Mouse (Mus musculus) MEL (cell line): ENCODE data around the gene Rassf9. TPM values are rescaled to one million over a fixed set of nuclear protein-coding genes. Genes with fewer than 3 reads are reported as not detected.

ENCODE experiments used
- DNase-seq: peaks from one replicate; pipeline ENCODE4 v3.0.0; 2011; ENCODE audit warnings: low read depth, low spot score
- H3K27ac ChIP-seq: 2 replicates; pipeline ENCODE4 v1.5.1; 2012; ENCODE audit warnings: low read depth, mild to moderate bottlenecking, control low read depth, low read length, moderate library complexity; ENCODE audit not compliant: control insufficient read depth
- H3K27me3 ChIP-seq, 2 experiments: fragments of 150-350 bp in 1 of 2; sonication (generic) in 1 of 2; 2 replicates each; pipeline ENCODE4 v1.6.1; 2012; ENCODE audit warnings: low read length in 2 of 2, mild to moderate bottlenecking in 2 of 2, improper control_type of control experiment in 1 of 2, moderate library complexity in 1 of 2; ENCODE audit not compliant: insufficient read depth in 2 of 2, control insufficient read depth in 1 of 2
- H3K36me3 ChIP-seq, 2 experiments: 2 replicates each; pipeline ENCODE4 v1.6.1; 2012 to 2014; ENCODE audit warnings: low read length in 2 of 2, improper control_type of control experiment in 1 of 2, inconsistent platforms in 1 of 2, mild to moderate bottlenecking in 1 of 2; ENCODE audit not compliant: insufficient read depth in 2 of 2, control insufficient read depth in 1 of 2
- H3K4me1 ChIP-seq, 2 experiments: fragments of 150-350 bp in 1 of 2; sonication (generic) in 1 of 2; 2 replicates each; pipeline ENCODE4 v1.6.1; 2012; ENCODE audit warnings: low read length in 2 of 2, improper control_type of control experiment in 1 of 2, mild to moderate bottlenecking in 1 of 2; ENCODE audit not compliant: insufficient read depth in 2 of 2, control insufficient read depth in 1 of 2
- H3K4me3 ChIP-seq, 2 experiments: fragments of 150-350 bp in 1 of 2; sonication (generic) in 1 of 2; 2 replicates each; pipeline ENCODE4 v1.5.1; 2012; ENCODE audit warnings: low read depth in 2 of 2, low read length in 2 of 2, mild to moderate bottlenecking in 2 of 2, moderate library complexity in 2 of 2, control low read depth in 1 of 2, improper control_type of control experiment in 1 of 2; ENCODE audit not compliant: control insufficient read depth in 1 of 2, insufficient read depth in 1 of 2
- H3K79me2 ChIP-seq: 2 replicates; pipeline ENCODE4 v1.6.1; 2012; ENCODE audit warnings: mild to moderate bottlenecking, low read length, moderate library complexity; ENCODE audit not compliant: control insufficient read depth, poor library complexity, insufficient read depth
- H3K9ac ChIP-seq: 2 replicates; pipeline ENCODE4 v1.6.1; 2012; ENCODE audit warnings: low read depth, mild to moderate bottlenecking, control low read depth, low read length, moderate library complexity; ENCODE audit not compliant: control insufficient read depth, poor library complexity, severe bottlenecking
- H3K9me3 ChIP-seq: fragments of 150-350 bp; sonication (generic); replicated peaks from 2 replicates; pipeline ENCODE4 v1.6.1; 2012; ENCODE audit warnings: mild to moderate bottlenecking, low read length, improper control_type of control experiment, moderate library complexity; ENCODE audit not compliant: insufficient read depth
- BHLHE40 ChIP-seq: IDR thresholded peaks from 2 replicates; pipeline ENCODE4 v1.6.1; 2012; ENCODE audit warnings: low read depth, mild to moderate bottlenecking, inconsistent platforms, low read length, improper control_type of control experiment, borderline replicate concordance
- E2F4 ChIP-seq: IDR thresholded peaks from 2 replicates; pipeline ENCODE4 v1.6.1; 2011; ENCODE audit warnings: low read depth, low read length, improper control_type of control experiment, borderline replicate concordance
- ELF1 ChIP-seq: IDR thresholded peaks from 2 replicates; pipeline ENCODE4 v1.6.1; 2014; ENCODE audit warnings: low read depth, mild to moderate bottlenecking, inconsistent platforms, low read length, improper control_type of control experiment, moderate library complexity
- EP300 ChIP-seq, 2 experiments: IDR thresholded peaks; 2 replicates each; pipeline ENCODE4 v1.6.1; 2011; ENCODE audit warnings: improper control_type of control experiment in 2 of 2, low read length in 2 of 2, low read depth in 1 of 2, mild to moderate bottlenecking in 1 of 2
- ETS1 ChIP-seq: IDR thresholded peaks from 2 replicates; pipeline ENCODE4 v1.6.1; 2012; ENCODE audit warnings: low read depth, mild to moderate bottlenecking, inconsistent platforms, low read length, improper control_type of control experiment, moderate library complexity
- GABPA ChIP-seq: IDR thresholded peaks from 2 replicates; pipeline ENCODE4 v1.6.1; 2012; ENCODE audit warnings: low read depth, mild to moderate bottlenecking, inconsistent platforms, low read length, improper control_type of control experiment, moderate library complexity
- GATA1 ChIP-seq: IDR thresholded peaks from 2 replicates; pipeline ENCODE4 v1.6.1; 2011; ENCODE audit warnings: low read depth, low read length, improper control_type of control experiment
- HCFC1 ChIP-seq: IDR thresholded peaks from 2 replicates; pipeline ENCODE4 v1.6.1; 2012; ENCODE audit warnings: low read depth, mild to moderate bottlenecking, inconsistent platforms, low read length, improper control_type of control experiment, moderate library complexity
- KAT2A ChIP-seq: conservative IDR thresholded peaks from 2 replicates; pipeline ENCODE4 v1.6.1; 2012; ENCODE audit warnings: low read depth, low read length, improper control_type of control experiment, inconsistent platforms
- MAZ ChIP-seq: IDR thresholded peaks from 2 replicates; pipeline ENCODE4 v1.6.1; 2012; ENCODE audit warnings: low read depth, mild to moderate bottlenecking, inconsistent platforms, low read length, improper control_type of control experiment
- MYB ChIP-seq: IDR thresholded peaks from 2 replicates; pipeline ENCODE4 v1.6.1; 2011; ENCODE audit warnings: mild to moderate bottlenecking, low read depth, low read length, improper control_type of control experiment
- MYC ChIP-seq: IDR thresholded peaks from 2 replicates; pipeline ENCODE4 v1.6.1; 2011; ENCODE audit warnings: low read depth, mild to moderate bottlenecking, low read length, improper control_type of control experiment, moderate library complexity
- NELFE ChIP-seq: IDR thresholded peaks from 2 replicates; pipeline ENCODE4 v1.6.1; 2011; ENCODE audit warnings: low read depth, low read length, improper control_type of control experiment
- NRF1 ChIP-seq: IDR thresholded peaks from 2 replicates; pipeline ENCODE4 v1.6.1; 2014; ENCODE audit warnings: low read depth, mild to moderate bottlenecking, inconsistent platforms, low read length, improper control_type of control experiment, moderate library complexity; ENCODE audit not compliant: poor library complexity, insufficient read depth, severe bottlenecking
- TCF12 ChIP-seq: IDR thresholded peaks from 2 replicates; pipeline ENCODE4 v1.6.1; 2014; ENCODE audit warnings: low read depth, mild to moderate bottlenecking, inconsistent platforms, low read length, improper control_type of control experiment, moderate library complexity
- UBTF ChIP-seq: IDR thresholded peaks from 2 replicates; pipeline ENCODE4 v1.6.1; 2012; ENCODE audit warnings: low read depth, mild to moderate bottlenecking, inconsistent platforms, low read length, improper control_type of control experiment, moderate library complexity, borderline replicate concordance; ENCODE audit not compliant: insufficient read depth
- USF1 ChIP-seq: IDR thresholded peaks from 2 replicates; pipeline ENCODE4 v1.6.1; 2014; ENCODE audit warnings: low read depth, mild to moderate bottlenecking, inconsistent platforms, low read length, improper control_type of control experiment, moderate library complexity
- USF2 ChIP-seq, 2 experiments: IDR thresholded peaks; 2 replicates each; pipeline ENCODE4 v1.6.1; 2011 to 2012; ENCODE audit warnings: improper control_type of control experiment in 2 of 2, low read length in 2 of 2, borderline replicate concordance in 1 of 2, inconsistent platforms in 1 of 2, low read depth in 1 of 2, mild to moderate bottlenecking in 1 of 2; ENCODE audit not compliant: insufficient read depth in 1 of 2
- ZMIZ1 ChIP-seq: IDR thresholded peaks from 2 replicates; pipeline ENCODE4 v1.6.1; 2012; ENCODE audit warnings: low read depth, mild to moderate bottlenecking, inconsistent platforms, low read length, improper control_type of control experiment, moderate library complexity
- polyA plus RNA-seq, 2 experiments: library from polyadenylated mRNA; stranded (reverse) in 1 of 2; unstranded in 1 of 2; fragments of >175 nt in 1 of 2; fragments of >200 nt in 1 of 2; gene quantifications; 2 replicates each; pipeline versions ENCODE4 v1.2.1 to v1.2.4; 2012; ENCODE audit warnings: low replicate concordance in 2 of 2, low read depth in 1 of 2; ENCODE audit not compliant: insufficient read length in 2 of 2, insufficient read depth in 1 of 2, missing spikeins in 1 of 2
- total RNA-seq: library from RNA; depleted of rRNA; stranded (reverse); fragments of 300-350 nt; gene quantifications from 2 replicates; pipeline ENCODE4 v1.2.3, GENCODE M21; 2012; rRNA removed

Rassf9 gene
- total RNA-seq, result not detected in 2 replicates
- not detected for polyA plus RNA-seq

DNA sequence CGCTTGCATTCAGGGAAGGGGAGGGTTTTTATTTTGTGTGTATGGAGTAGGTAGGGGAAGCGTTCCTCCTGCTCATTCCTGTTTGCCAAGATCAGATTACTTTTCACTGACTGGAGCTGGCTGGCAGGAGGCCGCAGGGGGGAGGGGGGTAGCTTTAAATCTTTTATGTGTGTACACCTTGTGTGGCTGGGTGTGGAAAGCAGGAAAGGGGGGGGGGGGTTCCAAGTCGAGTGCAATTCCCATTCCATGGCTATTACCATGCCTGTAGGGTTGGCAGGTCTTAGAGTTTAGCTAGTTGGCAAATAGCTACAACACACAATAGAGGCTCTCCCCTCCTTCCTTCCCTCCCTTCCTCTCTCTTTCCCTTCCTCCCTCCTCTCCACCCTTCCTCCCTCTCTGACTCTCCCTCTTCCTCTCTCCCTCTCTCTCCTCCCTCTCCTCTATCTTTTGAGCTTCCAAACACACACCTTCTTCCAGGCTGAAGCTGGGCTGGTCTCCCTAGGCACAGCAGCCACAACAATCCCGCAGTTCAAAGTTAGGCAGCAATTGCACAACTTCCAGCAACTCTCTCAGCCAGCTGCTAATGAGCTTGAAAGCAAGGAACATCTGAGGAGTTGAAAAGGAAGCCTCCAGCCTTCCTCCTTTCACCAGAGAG is at the start of gene Rassf9:
Gene Rassf9, plus strand, starts transcription at position 416 of the 655 bp plus-strand sequence.
- H3K79me2 ChIP-seq, result no peaks in the 10 kb centered on the region
- H3K27me3 ChIP-seq, result no peaks in the 10 kb centered on the region
- no peaks in the 10 kb centered on the region for H3K36me3 ChIP-seq
- no peak within 1 kb of the TSS for H3K9ac ChIP-seq
- TF ChIP-seq KAT2A (no peak), MYB (no peak)
- no peak within 1 kb of the TSS for H3K4me3 ChIP-seq
- DNase-seq, result no peak
- no peaks in the 10 kb centered on the region for H3K9me3 ChIP-seq
- H3K4me1 ChIP-seq, result no peaks in the 10 kb centered on the region
- H3K27ac ChIP-seq, result no peak within 1 kb of the TSS

DNA sequence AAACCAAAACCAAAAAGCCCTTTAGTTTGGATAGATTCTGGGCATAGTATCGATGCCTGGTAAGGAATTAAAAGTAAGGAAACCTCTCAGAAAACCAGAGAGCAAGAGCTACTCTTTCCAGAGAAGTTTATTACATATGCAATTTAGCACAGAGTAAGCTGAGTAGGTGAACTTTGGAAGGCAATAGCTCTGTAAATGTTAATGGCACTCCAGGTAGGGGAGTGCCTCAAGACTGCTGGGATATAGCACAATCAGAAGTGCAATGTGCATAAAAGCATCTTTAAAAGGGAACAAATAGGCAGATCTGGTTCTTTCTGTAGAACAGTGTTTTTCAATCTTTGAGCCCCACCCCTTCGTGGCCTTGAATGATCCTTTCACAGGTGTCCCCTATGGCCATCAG is 42.6 kb upstream of the Rassf9 start:
- H3K79me2 ChIP-seq, result no peaks in the 10 kb centered on the region
- no peak overlapping the region for H3K27ac ChIP-seq
- no peak overlapping the region for H3K9ac ChIP-seq
- DNase-seq, result no peak
- H3K9me3 ChIP-seq, result no peaks in the 10 kb centered on the region
- H3K4me1 ChIP-seq, result no peaks in the 10 kb centered on the region
- no peak for TF ChIP-seq GATA1
- TF ChIP-seq KAT2A, result no peak
- no peak for TF ChIP-seq USF2 (IDR thresholded peaks at IDR 0.05; ENCODE audit: borderline replicate concordance in 1 of 2, insufficient read depth in 1 of 2, low read depth in 1 of 2, low read length in 2 of 2)
- TF ChIP-seq MAZ, result no peak
- TF ChIP-seq ETS1, result no peak
- TF ChIP-seq NRF1, result no peak
- no peak for TF ChIP-seq MYC
- no peak for TF ChIP-seq NELFE
- no peak for TF ChIP-seq ZMIZ1
- TF ChIP-seq UBTF, result no peak
- no peak for TF ChIP-seq EP300 (IDR thresholded peaks at IDR 0.05; ENCODE audit: low read depth in 1 of 2, low read length in 2 of 2)
- TF ChIP-seq GABPA, result no peak
- no peak for TF ChIP-seq USF1
- TF ChIP-seq TCF12, result no peak
- TF ChIP-seq BHLHE40, result no peak
- TF ChIP-seq E2F4, result no peak
- no peak for TF ChIP-seq ELF1
- no peak for TF ChIP-seq HCFC1
- TF ChIP-seq, all 39 proteins: peak for 0
- H3K27me3 ChIP-seq, result no peaks in the 10 kb centered on the region
- no peak overlapping the region for H3K4me3 ChIP-seq
- no peaks in the 10 kb centered on the region for H3K36me3 ChIP-seq
